Mouse (Mus musculus) lung, adult 2 months (tissue): Measurements from ENCODE around the gene Epb41.

Source experiments
- CTCF ChIP-seq: fragments of 200-500 bp; IDR thresholded peaks from 2 replicates; pipeline ENCODE4 v1.5.1; 2011; ENCODE audit warnings: mild to moderate bottlenecking, low read length, control low read depth; ENCODE audit not compliant: insufficient read depth
- POLR2A ChIP-seq: fragments of 200-500 bp; IDR thresholded peaks from 2 replicates; pipeline ENCODE4 v1.6.1; 2011; ENCODE audit warnings: low read depth, mild to moderate bottlenecking, control low read depth, low read length, borderline replicate concordance; ENCODE audit errors: extremely low read depth

- TF ChIP-seq CTCF (no peak), POLR2A (no peak)
These were observed 198.3 kb downstream of the Epb41 start for GRCm38 (mm10) chr4:131876836-131877235.
